9 mouse cellular contexts compared by ENCODE assay signal in the genomic region with DNA sequence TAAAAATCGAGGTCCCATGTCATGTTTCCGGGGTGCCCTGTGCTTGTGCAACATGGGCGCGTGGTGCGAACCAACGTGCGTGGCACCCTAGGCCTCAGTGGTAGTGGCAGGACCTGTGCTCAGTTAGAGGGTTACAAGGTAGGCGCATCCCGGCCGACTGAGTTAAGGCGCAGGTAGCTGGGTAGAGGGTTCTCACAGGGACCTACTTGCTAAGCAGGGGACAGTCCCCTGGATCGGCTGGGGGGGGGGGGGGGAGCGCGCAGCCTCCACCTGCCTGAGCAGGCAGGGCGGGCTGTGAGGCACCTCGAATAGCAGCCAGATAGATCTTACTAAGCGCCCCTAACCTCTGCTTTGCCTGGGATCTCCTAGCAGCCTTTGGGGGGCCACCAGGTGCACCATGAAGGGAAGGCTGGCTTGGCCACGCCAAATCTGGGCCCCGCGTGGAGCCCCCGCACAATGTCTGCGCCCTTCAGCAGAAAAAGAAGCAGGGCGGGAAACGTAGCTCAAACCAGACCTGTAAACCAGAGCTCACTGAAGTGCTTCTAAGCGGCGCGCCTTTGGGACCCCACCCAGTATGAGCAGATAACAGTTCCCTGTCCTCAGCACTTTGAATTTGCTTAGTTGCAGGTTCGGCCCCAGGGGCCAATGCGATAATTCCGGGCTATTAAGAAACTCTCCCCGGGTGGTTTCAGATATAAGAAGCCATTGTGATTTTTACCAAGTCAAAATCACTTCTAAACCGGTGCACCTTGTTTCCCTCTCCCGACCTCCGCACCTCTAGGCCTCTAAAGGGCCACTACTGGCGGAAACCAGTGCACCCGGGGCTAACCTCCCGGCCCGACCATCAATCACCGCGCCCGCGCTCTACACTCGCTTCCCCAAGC. TPM values are rescaled to one million over a fixed set of nuclear protein-coding genes. Genes with fewer than 3 reads are reported as not detected.
DNase-seq lines count a peak whose midpoint lies in the region; ATAC-seq lines count a peak whose summit lies in the region.
"Had no signal": no experiment of that assay in that cellular context is flagged by ENCODE, and none has a peak within 500 bp of the region (broad histone marks: within the 10 kb centered on the region; RNA-seq: fewer than 3 reads in every experiment).

No protein-coding gene starts in this region.

- peaks cover 46% of the 10 kb centered on the region for H3K4me1 ChIP-seq in lung, embryonic 15.5 days
- H3K4me1 ChIP-seq in forebrain, embryonic 10.5 days, result peaks cover 73% of the 10 kb centered on the region
- peaks cover 31% of the 10 kb centered on the region for H3K4me1 ChIP-seq in limb, embryonic 13.5 days
- H3K4me1 ChIP-seq in stomach, embryonic 15.5 days, result peaks cover 28% of the 10 kb centered on the region; the same call in 1 of the 2 replicates

- no peaks in the 10 kb centered on the region for H3K9me3 ChIP-seq in lung, embryonic 15.5 days
- H3K9me3 ChIP-seq in forebrain, embryonic 10.5 days, result no peaks in the 10 kb centered on the region
- no peaks in the 10 kb centered on the region for H3K9me3 ChIP-seq in limb, embryonic 13.5 days
- no peaks in the 10 kb centered on the region for H3K9me3 ChIP-seq in stomach, embryonic 15.5 days

- peak overlapping the region; percentile 64 for H3K9ac ChIP-seq in lung, embryonic 15.5 days
- H3K9ac ChIP-seq in limb, embryonic 13.5 days, result peak overlapping the region; percentile 97
- H3K9ac ChIP-seq in stomach, embryonic 15.5 days, result peak overlapping the region; percentile 61

- peak overlapping the region; percentile 88 for H3K27ac ChIP-seq in lung, embryonic 15.5 days
- H3K27ac ChIP-seq in forebrain, embryonic 10.5 days, result peak overlapping the region; percentile 84
- H3K27ac ChIP-seq in limb, embryonic 13.5 days, result peak overlapping the region; percentile 98
- H3K27ac ChIP-seq in stomach, embryonic 15.5 days, result peak overlapping the region; percentile 91

- DNase-seq in lung, adult 18-20 months, result no peak
- DNase-seq in forebrain, embryonic 10.5 days (ENCODE audit: extremely low spot score, low spot score), result peak; percentile 47
- no peak for DNase-seq in thymus, postnatal 14 days
- DNase-seq in gastrocnemius, adult 18-20 months (ENCODE audit: low spot score), result no peak
- DNase-seq in frontal cortex, postnatal 36 days (ENCODE audit: low spot score in 2 of 2), result no peak
- DNase-seq: gastrocnemius, postnatal 36 days had no signal

- peak overlapping the region; percentile 46 for H3K4me3 ChIP-seq in lung, embryonic 15.5 days
- H3K4me3 ChIP-seq in forebrain, embryonic 10.5 days, result peak overlapping the region; percentile 54
- H3K4me3 ChIP-seq in limb, embryonic 13.5 days, result peak overlapping the region; percentile 68
- H3K4me3 ChIP-seq in stomach, embryonic 15.5 days (replicated peaks), result peak overlapping the region; percentile 53

- peaks cover 99% of the 10 kb centered on the region for H3K27me3 ChIP-seq in lung, embryonic 15.5 days
- H3K27me3 ChIP-seq in forebrain, embryonic 10.5 days (ENCODE audit: poor library complexity, severe bottlenecking), result peaks cover 100% of the 10 kb centered on the region
- peaks cover 86% of the 10 kb centered on the region for H3K27me3 ChIP-seq in limb, embryonic 13.5 days
- peaks cover 70% of the 10 kb centered on the region for H3K27me3 ChIP-seq in stomach, embryonic 15.5 days (replicated peaks)

- ATAC-seq in lung, embryonic 15.5 days (ENCODE audit: borderline replicate concordance, extremely low read depth, low FRiP score, low TSS enrichment), result no peak
- no peak for ATAC-seq in limb, embryonic 13.5 days (ENCODE audit: low FRiP score, low read depth)
- ATAC-seq in stomach, embryonic 15.5 days (ENCODE audit: insufficient read depth, low FRiP score, low read depth), result peak; percentile 15

- H3K36me3 ChIP-seq in lung, embryonic 15.5 days, result no peaks in the 10 kb centered on the region
- no peaks in the 10 kb centered on the region for H3K36me3 ChIP-seq in forebrain, embryonic 10.5 days (replicated peaks)
- H3K36me3 ChIP-seq in limb, embryonic 13.5 days, result peaks cover 9% of the 10 kb centered on the region
- no peaks in the 10 kb centered on the region for H3K36me3 ChIP-seq in stomach, embryonic 15.5 days

- WGBS in lung, embryonic 15.5 days, result under 1% methylated on average over 40 of the region's 43 CpGs
- WGBS in forebrain, embryonic 10.5 days, result under 1% methylated on average over 41 of the region's 43 CpGs
- under 1% methylated on average over 43 of the region's 43 CpGs for WGBS in limb, embryonic 13.5 days
- WGBS in stomach, embryonic 15.5 days, result 1% methylated on average over 42 of the region's 43 CpGs

- peak overlapping the region; percentile 76 for H3K4me2 ChIP-seq in lung, embryonic 15.5 days
- H3K4me2 ChIP-seq in limb, embryonic 13.5 days (replicated peaks), result peak overlapping the region; percentile 73
- H3K4me2 ChIP-seq in stomach, embryonic 15.5 days, result peak overlapping the region; percentile 66

RNA-seq across cellular contexts. Expression of a gene that starts 6.6 kb away (rescaled TPM):
- 536 and 550 TPM in 2 replicates for polyA plus RNA-seq in lung, embryonic 15.5 days (2015; fragmentation: Nextera tagmentation; extraction: Ambion mirVana)
- 126 and 132 TPM in 2 replicates for polyA plus RNA-seq in forebrain, embryonic 10.5 days (2016; fragmentation: Nextera tagmentation; extraction: Ambion mirVana)
- 1,260 and 1,271 TPM in 2 replicates for polyA plus RNA-seq in limb, embryonic 13.5 days (2015; fragmentation: Nextera tagmentation; extraction: Ambion mirVana)
- 964 and 1,001 TPM in 2 replicates for polyA plus RNA-seq in stomach, embryonic 15.5 days (2015; fragmentation: Nextera tagmentation; extraction: Ambion mirVana)
- total RNA-seq in gastrocnemius, adult 18-20 months (2021), result 10 to 100 TPM; 20.0 to 29.0 TPM

RNA-seq across cellular contexts. Expression of a gene that starts 9.7 kb away (rescaled TPM):
- polyA plus RNA-seq in lung, embryonic 15.5 days (2015; fragmentation: Nextera tagmentation; extraction: Ambion mirVana), result 0.06 and 0.08 TPM in 2 replicates
- polyA plus RNA-seq in forebrain, embryonic 10.5 days (2016; fragmentation: Nextera tagmentation; extraction: Ambion mirVana), result not detected in 2 replicates
- polyA plus RNA-seq in limb, embryonic 13.5 days (2015; fragmentation: Nextera tagmentation; extraction: Ambion mirVana), result 0.23 TPM in 1 of 2 replicates, not detected in the other
- polyA plus RNA-seq in stomach, embryonic 15.5 days (2015; fragmentation: Nextera tagmentation; extraction: Ambion mirVana), result 0.10 and 0.14 TPM in 2 replicates
- total RNA-seq in gastrocnemius, adult 18-20 months (2021), result not detected
